Comparison of ENCODE assay signal across 8 mouse cellular contexts in genomic region chr6:77978476-77979240, GRCm38 (mm10). TPM values are rescaled to one million over a fixed set of nuclear protein-coding genes. Genes with fewer than 3 reads are reported as not detected.
A peak's percentile ranks its signal among the peaks of the same experiment; 100 is the strongest.
DNase-seq lines count a peak whose midpoint lies in the region; ATAC-seq and TF ChIP-seq lines count a peak whose summit lies in the region.

No protein-coding gene starts in this region.

- H3K79me2 ChIP-seq in heart, adult 2 months (replicated peaks; ENCODE audit: control insufficient read depth, insufficient read depth, low read length) = no peaks in the 10 kb centered on the region

- no peak for ATAC-seq in heart, embryonic 12.5 days (ENCODE audit: insufficient number of reproducible peaks, low FRiP score)
- no peak for ATAC-seq in limb, embryonic 14.5 days (ENCODE audit: low FRiP score, low read depth)

- H3K4me1 ChIP-seq in heart, embryonic 12.5 days (replicated peaks) = no peaks in the 10 kb centered on the region
- H3K4me1 ChIP-seq in heart, adult 2 months (ENCODE audit: control insufficient read depth, insufficient read depth, low read length) = no peaks in the 10 kb centered on the region
- H3K4me1 ChIP-seq in ES-E14 (ENCODE audit: control insufficient read depth in 2 of 2, insufficient read depth in 2 of 2, low read length in 2 of 2, poor library complexity in 1 of 2) = no peaks in the 10 kb centered on the region
- peaks cover 28% of the 10 kb centered on the region for H3K4me1 ChIP-seq in forebrain, embryonic 10.5 days
- H3K4me1 ChIP-seq in limb, embryonic 14.5 days (ENCODE audit: control insufficient read depth, insufficient read depth, low read length) = no peaks in the 10 kb centered on the region
- H3K4me1 ChIP-seq in kidney, adult 2 months (ENCODE audit: control insufficient read depth, insufficient read depth, low read length) = no peaks in the 10 kb centered on the region

- H3K27ac ChIP-seq in heart, embryonic 12.5 days (ENCODE audit: poor library complexity, severe bottlenecking) = no peak overlapping the region
- no peak overlapping the region for H3K27ac ChIP-seq in heart, adult 2 months
- no peak overlapping the region for H3K27ac ChIP-seq in ES-E14 (ENCODE audit: insufficient read depth, low read depth, low read length, poor library complexity, severe bottlenecking)
- peak overlapping the region; percentile 88 for H3K27ac ChIP-seq in forebrain, embryonic 10.5 days
- H3K27ac ChIP-seq in limb, embryonic 14.5 days (replicated peaks; ENCODE audit: low read depth, low read length) = no peak overlapping the region
- no peak overlapping the region for H3K27ac ChIP-seq in kidney, adult 2 months (ENCODE audit: insufficient read depth, low read depth, low read length)

- no peaks in the 10 kb centered on the region for H3K36me3 ChIP-seq in heart, embryonic 12.5 days
- no peaks in the 10 kb centered on the region for H3K36me3 ChIP-seq in heart, adult 2 months (ENCODE audit: control insufficient read depth, insufficient read depth, low read length)
- H3K36me3 ChIP-seq in ES-E14 (ENCODE audit: control insufficient read depth, insufficient read depth, low read length, poor library complexity, severe bottlenecking) = no peaks in the 10 kb centered on the region
- H3K36me3 ChIP-seq in forebrain, embryonic 10.5 days (replicated peaks) = no peaks in the 10 kb centered on the region
- no peaks in the 10 kb centered on the region for H3K36me3 ChIP-seq in limb, embryonic 14.5 days (ENCODE audit: control insufficient read depth, insufficient read depth, low read length)
- H3K36me3 ChIP-seq in kidney, adult 2 months (ENCODE audit: control insufficient read depth, insufficient read depth, low read length) = no peaks in the 10 kb centered on the region

- intact Hi-C loops in heart, adult 2 months (cut with DNase I) = no loop called here

- no peak for TF ChIP-seq POLR2A in heart, adult 2 months (IDR thresholded peaks at IDR 0.05; ENCODE audit: insufficient read depth, low read depth, low read length)
- no peak for TF ChIP-seq POLR2A in limb, embryonic 14.5 days (IDR thresholded peaks at IDR 0.05; ENCODE audit: borderline replicate concordance, extremely low read depth, insufficient read depth, insufficient read length)
- TF ChIP-seq POLR2A in kidney, adult 2 months (IDR thresholded peaks at IDR 0.05; ENCODE audit: low read depth, low read length) = no peak

- in situ Hi-C loops in ES-E14 (cut with MboI; ENCODE audit: low sequenced_read_pairs in 2 of 2, unreplicated experiment in 2 of 2) = no loop called here

- no peak for TF ChIP-seq CTCF in heart, adult 2 months (IDR thresholded peaks at IDR 0.05)
- TF ChIP-seq CTCF in kidney, adult 2 months (conservative IDR thresholded peaks at IDR 0.05; ENCODE audit: insufficient read depth, insufficient read length, low read depth, low read length) = no peak

- 0 out of 2 replicates have a peak, but pooled peaks cover 3% of the 10 kb centered on the region for H3K27me3 ChIP-seq in heart, embryonic 12.5 days (replicated peaks)
- H3K27me3 ChIP-seq in heart, adult 2 months (ENCODE audit: control insufficient read depth, insufficient read depth, low read length) = no peaks in the 10 kb centered on the region
- H3K27me3 ChIP-seq in forebrain, embryonic 10.5 days (ENCODE audit: poor library complexity, severe bottlenecking) = no peaks in the 10 kb centered on the region
- H3K27me3 ChIP-seq in limb, embryonic 14.5 days (ENCODE audit: control insufficient read depth, insufficient read depth, low read length) = no peaks in the 10 kb centered on the region
- H3K27me3 ChIP-seq in kidney, adult 2 months (replicated peaks; ENCODE audit: control insufficient read depth, insufficient read depth, low read length) = no peaks in the 10 kb centered on the region

- no peaks in the 10 kb centered on the region for H3K9me3 ChIP-seq in heart, embryonic 12.5 days (replicated peaks)
- H3K9me3 ChIP-seq in ES-E14 (ENCODE audit: control insufficient read depth, insufficient read depth, low read depth, low read length) = no peaks in the 10 kb centered on the region
- H3K9me3 ChIP-seq in forebrain, embryonic 10.5 days = no peaks in the 10 kb centered on the region
- no peaks in the 10 kb centered on the region for H3K9me3 ChIP-seq in limb, embryonic 14.5 days (ENCODE audit: control insufficient read depth, low read length)

- WGBS in heart, embryonic 12.5 days = 24% methylated on average over 10 of the region's 10 CpGs
- 21% methylated on average over 10 of the region's 10 CpGs for WGBS in heart, adult 2 months
- WGBS in forebrain, embryonic 10.5 days = 20% methylated on average over 10 of the region's 10 CpGs
- 22% methylated on average over 10 of the region's 10 CpGs for WGBS in limb, embryonic 14.5 days
- WGBS in kidney, adult 2 months = 21% methylated on average over 10 of the region's 10 CpGs

- DNase-seq in heart, adult 2 months = no peak
- DNase-seq in ES-E14 (ENCODE audit: low read depth, low spot score) = no peak
- DNase-seq in forebrain, embryonic 10.5 days (ENCODE audit: extremely low spot score, low spot score) = peak; percentile 22
- no peak for DNase-seq in limb, embryonic 14.5 days (ENCODE audit: low spot score)
- DNase-seq in testis, postnatal 10 days (ENCODE audit: low spot score) = no peak
- DNase-seq in kidney, adult 2 months = no peak
- no peak for DNase-seq in c-Kit-positive CD71-positive TER-119-positive erythroid progenitor cells, embryonic 14.5 days (ENCODE audit: low spot score)

- H3K4me2 ChIP-seq in heart, embryonic 12.5 days = peak overlapping the region; percentile 85
- peak overlapping the region; percentile 77 for H3K4me2 ChIP-seq in limb, embryonic 14.5 days (replicated peaks; ENCODE audit: low read depth, low read length, severe bottlenecking)

- H3K9ac ChIP-seq in heart, embryonic 12.5 days = no peak overlapping the region
- H3K9ac ChIP-seq in heart, adult 2 months (ENCODE audit: low read depth, low read length) = no peak overlapping the region
- no peak overlapping the region for H3K9ac ChIP-seq in ES-E14 (ENCODE audit: insufficient read depth, low read depth, low read length, poor library complexity, severe bottlenecking)
- 0 out of 2 replicates have a peak overlapping the region, but pooled peaks have one; percentile 44 for H3K9ac ChIP-seq in limb, embryonic 14.5 days (ENCODE audit: low read depth, low read length, severe bottlenecking)

- H3K4me3 ChIP-seq in heart, embryonic 12.5 days = peak overlapping the region; percentile 53
- no peak overlapping the region for H3K4me3 ChIP-seq in heart, adult 2 months
- H3K4me3 ChIP-seq in ES-E14 (ENCODE audit: insufficient read depth in 1 of 2, low read depth in 1 of 2, low read length in 2 of 2, poor library complexity in 1 of 2, severe bottlenecking in 1 of 2) = peak overlapping the region; percentile 78 to 81
- peak overlapping the region; percentile 64 for H3K4me3 ChIP-seq in forebrain, embryonic 10.5 days
- H3K4me3 ChIP-seq in limb, embryonic 14.5 days (replicated peaks; ENCODE audit: low read length) = peak overlapping the region; percentile 46
- H3K4me3 ChIP-seq in kidney, adult 2 months (ENCODE audit: insufficient read depth, low read depth, low read length) = no peak overlapping the region

- no peak for TF ChIP-seq EP300 in heart, adult 2 months (IDR thresholded peaks at IDR 0.05; ENCODE audit: insufficient read depth, low read depth, low read length)

TF ChIP-seq in ES-E14, 5 proteins besides CTCF, POLR2A, EP300 and RAD21:
- no peak for TF ChIP-seq CHD2 (IDR thresholded peaks at IDR 0.05; ENCODE audit: low read depth, low read length)
- no peak for TF ChIP-seq HCFC1 (IDR thresholded peaks at IDR 0.05; ENCODE audit: borderline replicate concordance, insufficient read depth, low read length)
- no peak for TF ChIP-seq ZNF384 (IDR thresholded peaks at IDR 0.05; ENCODE audit: low read depth, low read length)
- no peak for TF ChIP-seq MAFK (IDR thresholded peaks at IDR 0.05; ENCODE audit: insufficient read depth, low read depth, low read length)
- no peak for TF ChIP-seq ZC3H11A (IDR thresholded peaks at IDR 0.05; ENCODE audit: borderline replicate concordance, low read depth, low read length)

RNA-seq across cellular contexts. Expression of gene Ctnna2, which starts 0.8 kb away (rescaled TPM):
- polyA plus RNA-seq in heart, embryonic 12.5 days (2016; fragmentation: Nextera tagmentation; extraction: Ambion mirVana) = 2.1 and 2.2 TPM in 2 replicates
- not detected for total RNA-seq in heart, adult 2 months (2021)
- 0.06 and 0.12 TPM in 2 replicates for polyA plus RNA-seq in heart, adult 2 months (2012; rRNA removed)
- total RNA-seq in ES-E14 (2012; rRNA removed) = 0.22 and 0.74 TPM in 2 replicates
- 12.8 and 16.1 TPM in 2 replicates for polyA plus RNA-seq in forebrain, embryonic 10.5 days (2016; fragmentation: Nextera tagmentation; extraction: Ambion mirVana)
- 1.7 and 2.7 TPM in 2 replicates for polyA plus RNA-seq in limb, embryonic 14.5 days (2012; rRNA removed)
- polyA plus RNA-seq in limb, embryonic 14.5 days (2014; fragmentation: Nextera tagmentation; extraction: Ambion mirVana) = 1.7 and 1.9 TPM in 2 replicates
- 0.33 and 0.80 TPM in 2 replicates for polyA plus RNA-seq in kidney, adult 2 months (2012; rRNA removed)

Comparison
In these comparisons a context has a peak if more than half of its experiments do, and no peak if none do; other contexts are left out.
1. H3K4me3 ChIP-seq: peak in heart, embryonic 12.5 days (single experiment), ES-E14 (2 of 2), forebrain, embryonic 10.5 days (single experiment) and limb, embryonic 14.5 days (single experiment); none in heart, adult 2 months (single experiment) and kidney, adult 2 months (single experiment).